Mouse (Mus musculus) spleen, postnatal 36 days (tissue): ENCODE data around the gene Gm20388.

Experiments used
- DNase-seq, 2 experiments: peaks; one replicate each; pipeline ENCODE4 v3.0.0; 2022; ENCODE audit warnings: low spot score in 2 of 2, mixed read lengths in 1 of 2

The Gm20388 gene

GRCm38 (mm10) chr8:121697735-121698614 lies 1787.3 kb downstream of the Gm20388 start:
- no peak for DNase-seq

DNA sequence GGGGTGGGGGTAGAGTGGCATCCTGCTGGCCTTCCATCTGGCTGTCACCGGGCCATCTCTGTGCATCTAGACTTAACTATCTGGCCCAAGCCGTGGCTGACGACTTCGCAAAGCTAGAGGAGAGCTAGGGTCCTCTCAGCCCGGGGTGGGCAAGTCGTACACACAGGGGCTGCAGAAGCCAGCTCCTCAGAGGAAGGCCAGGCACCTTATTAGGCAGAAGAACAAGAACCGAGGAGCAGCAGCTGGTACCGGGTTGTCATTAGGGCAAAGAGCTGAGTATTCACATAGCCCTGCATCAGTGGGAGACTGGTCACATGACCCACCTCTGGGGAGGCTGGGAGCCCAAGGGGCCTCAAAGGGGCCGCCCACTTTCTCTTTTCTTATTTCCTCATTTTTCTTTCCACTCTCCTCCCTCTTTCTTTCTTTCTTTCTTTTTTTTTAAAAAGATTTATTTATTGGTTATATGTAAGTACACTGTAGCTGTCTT lies 1788.0 kb downstream of the Gm20388 start:
- peak; percentile 26 to 34 for DNase-seq

DNA sequence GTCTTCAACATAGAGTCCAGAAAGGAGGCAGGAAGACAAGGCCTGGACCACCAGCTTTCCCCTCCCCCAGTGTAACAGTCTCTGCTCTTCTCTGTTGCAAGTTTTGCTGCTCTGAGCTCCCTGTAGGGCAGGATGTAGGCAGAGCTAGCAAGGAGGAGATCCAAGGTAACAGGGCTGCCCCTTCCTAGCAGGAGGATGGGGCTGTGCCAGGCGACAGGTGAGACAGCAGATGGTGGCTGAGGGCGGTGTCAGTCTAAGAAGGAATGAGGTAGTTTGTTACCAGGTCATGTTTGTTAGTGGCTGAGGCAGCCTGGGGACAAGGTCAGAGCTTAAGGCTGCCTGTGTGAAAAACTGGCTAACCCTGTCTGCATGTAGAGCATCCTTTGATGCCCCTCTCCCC lies 1789.3 kb downstream of the Gm20388 start:
- DNase-seq: no peak

DNA sequence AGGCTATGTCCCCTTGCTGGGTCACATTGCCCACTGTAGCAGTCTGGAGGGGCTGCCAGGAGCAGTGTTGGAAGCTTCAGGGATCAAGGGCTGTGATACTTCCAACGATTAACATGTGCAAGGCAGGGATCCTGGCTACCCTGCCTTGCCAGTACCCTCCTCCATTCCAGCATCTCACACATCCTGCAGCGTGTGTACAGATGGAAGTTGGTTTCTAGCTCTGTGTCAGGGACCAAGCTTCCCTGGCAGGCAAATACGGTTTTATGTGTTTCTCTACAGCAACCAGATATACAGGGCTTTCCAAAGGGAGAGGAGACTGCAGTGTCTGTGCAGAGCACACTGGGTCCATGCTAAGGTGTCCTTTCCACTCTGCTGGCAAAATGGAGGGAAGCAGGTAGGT lies 1794.5 kb downstream of the Gm20388 start:
- DNase-seq: no peak

- DNase-seq: no peak
Observed at GRCm38 (mm10) chr8:121706956-121707355, 1796.3 kb downstream of the Gm20388 start.

DNA sequence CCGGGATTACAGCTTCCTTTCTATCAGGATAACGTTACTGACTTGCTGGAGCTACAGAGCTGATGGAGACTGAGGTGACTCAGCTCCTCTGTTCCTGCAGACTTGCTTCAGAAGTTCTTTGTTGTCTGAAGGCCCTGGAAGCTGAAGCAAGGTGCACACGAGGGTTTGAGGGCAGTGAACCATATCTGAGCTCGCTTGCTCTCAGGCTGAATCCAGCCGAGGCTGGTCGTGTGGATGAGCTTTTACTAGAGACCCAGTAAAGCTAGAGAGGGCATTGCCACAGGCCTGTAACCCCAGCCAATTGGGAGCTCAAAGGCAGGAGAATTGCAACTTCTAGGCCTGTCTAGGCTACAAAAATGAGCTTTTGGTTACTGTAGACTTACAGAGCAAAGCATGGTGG lies 1797.8 kb downstream of the Gm20388 start:
- no peak for DNase-seq

- DNase-seq: no peak
Observed at GRCm38 (mm10) chr8:121717502-121717901, 1806.9 kb downstream of the Gm20388 start.

- peak; percentile 23 to 31 for DNase-seq
Observed at GRCm38 (mm10) chr8:121717982-121718425, 1807.4 kb downstream of the Gm20388 start.

DNA sequence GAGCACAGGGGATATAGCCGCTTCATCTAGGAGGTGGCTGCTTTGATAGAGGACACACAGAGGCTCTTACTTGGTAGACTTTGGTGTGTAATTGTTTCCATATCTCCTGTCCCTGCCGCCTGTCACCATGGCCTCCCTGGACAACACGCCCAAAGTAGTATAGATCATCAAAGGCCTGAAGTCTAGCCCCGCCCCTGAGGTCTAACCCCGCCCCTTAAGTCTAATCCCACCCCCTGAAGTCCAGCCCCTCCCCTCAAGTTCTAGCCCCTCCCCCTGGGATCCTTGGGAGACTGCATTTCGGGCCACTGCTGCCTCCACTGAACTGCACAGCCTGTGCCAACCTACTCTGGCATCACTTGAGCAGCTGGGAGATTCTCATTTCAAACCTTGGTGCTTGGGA lies 1808.3 kb downstream of the Gm20388 start:
- DNase-seq: no peak

GRCm38 (mm10) chr8:121721072-121721471 lies 1810.4 kb downstream of the Gm20388 start:
- DNase-seq: no peak

GRCm38 (mm10) chr8:121723846-121724245 lies 1813.2 kb downstream of the Gm20388 start:
- DNase-seq: no peak

DNA sequence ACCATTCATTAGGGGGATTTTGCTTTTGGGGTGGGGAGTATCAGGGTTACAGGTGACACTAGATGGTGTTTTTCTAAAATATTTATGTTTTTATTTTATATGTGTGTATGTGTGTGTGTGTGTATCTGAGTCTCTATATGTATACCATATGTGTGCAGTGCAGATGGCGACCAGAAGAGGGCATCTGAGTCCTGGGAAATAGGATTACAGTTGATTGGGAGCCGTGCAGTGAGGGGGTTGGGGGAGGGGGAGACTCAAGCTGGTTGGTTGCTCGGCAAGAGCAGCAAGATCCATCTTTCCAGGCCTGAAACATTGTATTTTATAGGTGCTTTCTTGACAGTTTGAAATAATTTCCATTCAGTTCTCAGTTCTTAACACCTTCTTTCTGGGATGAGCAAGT lies 1816.5 kb downstream of the Gm20388 start:
- DNase-seq: no peak

DNA sequence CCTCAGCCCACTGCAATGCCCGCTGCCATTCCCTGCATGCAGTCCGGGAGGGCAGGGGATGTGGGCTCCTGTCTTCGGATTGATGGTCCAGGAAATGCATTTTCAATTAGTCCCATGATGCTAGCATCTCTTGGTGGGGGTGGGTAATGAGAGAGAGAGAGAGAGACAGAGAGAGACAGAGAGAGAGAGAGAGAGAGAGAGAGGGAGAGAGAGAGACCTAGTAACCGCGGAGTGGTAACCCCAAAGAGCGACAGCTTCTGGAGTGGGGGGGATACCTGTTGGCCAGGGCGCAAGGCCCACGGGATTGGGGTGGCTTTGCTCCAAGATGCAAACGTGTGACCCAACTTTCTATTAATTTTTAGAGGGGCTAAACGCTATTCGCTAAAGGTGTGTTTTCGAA lies 1818.7 kb downstream of the Gm20388 start, which contains the start of gene Jph3:
Gene Jph3 (plus strand): TSS at position 301 of the 400 bp plus-strand sequence.
- no peak for DNase-seq

DNA sequence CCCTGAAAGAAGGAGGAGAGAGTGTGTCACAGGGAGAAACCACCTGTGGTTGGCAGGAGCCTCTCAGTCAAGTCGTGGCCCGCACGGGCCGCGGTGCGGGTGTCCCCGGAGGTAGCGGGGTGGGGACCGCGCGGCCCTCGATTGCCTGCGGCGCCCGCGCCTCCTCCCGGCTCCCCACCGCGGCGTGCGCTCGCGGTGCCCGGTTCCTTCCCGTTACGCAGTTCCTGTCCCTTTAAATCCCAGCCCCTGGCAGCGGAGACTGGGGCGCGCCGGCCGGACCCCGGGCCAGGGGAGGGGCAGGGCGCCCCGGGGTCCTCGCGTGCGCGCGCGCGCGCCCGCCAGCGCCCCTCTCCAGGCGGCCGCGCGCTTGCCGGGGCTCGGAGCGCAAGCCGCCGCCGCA lies 1819.1 kb downstream of the Gm20388 start:
- DNase-seq: no peak

DNA sequence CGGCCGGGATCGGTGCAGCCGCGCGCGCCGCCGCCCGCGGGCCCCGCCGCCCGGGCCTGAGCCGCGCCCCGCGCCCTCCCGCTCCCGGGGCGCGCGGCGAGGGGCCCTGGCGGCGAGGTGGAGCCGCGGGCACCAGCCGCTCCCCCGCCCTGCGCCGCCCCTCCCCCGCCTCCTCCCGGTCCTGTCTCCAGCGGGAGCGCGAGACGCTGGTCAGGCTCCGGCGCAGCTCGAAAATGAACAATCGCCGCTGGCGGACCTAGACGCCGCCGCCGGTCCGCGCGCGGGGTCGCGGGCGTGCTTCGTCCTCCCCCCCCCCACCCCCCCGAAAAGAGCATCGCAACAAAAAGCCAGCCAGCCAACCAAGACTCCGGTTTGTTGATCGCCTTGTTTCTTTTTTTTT lies 1819.5 kb downstream of the Gm20388 start:
- no peak for DNase-seq

- no peak for DNase-seq
Observed at GRCm38 (mm10) chr8:121730646-121731045, 1820.0 kb downstream of the Gm20388 start.

DNA sequence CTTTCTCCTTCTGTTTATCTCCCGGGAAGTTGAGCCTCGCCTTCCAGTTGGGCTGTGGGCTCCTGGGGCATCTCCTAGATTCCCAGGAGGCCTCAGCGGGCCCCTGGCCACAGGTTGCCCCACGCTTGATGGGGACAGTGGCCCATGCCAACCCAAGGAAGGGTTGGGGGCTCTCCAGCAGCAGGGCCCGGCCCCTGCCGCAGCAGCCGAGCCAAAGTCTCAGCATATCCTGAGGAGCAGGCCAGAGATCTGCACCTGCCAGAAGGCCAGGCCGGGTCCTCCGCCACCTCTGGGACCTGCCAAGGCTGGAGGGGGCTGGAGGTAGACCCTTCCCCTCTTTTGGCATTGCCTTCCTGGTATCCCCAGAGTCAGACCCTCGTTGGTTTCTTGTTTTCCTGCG lies 1820.4 kb downstream of the Gm20388 start:
- DNase-seq: no peak

- DNase-seq: no peak
Observed at GRCm38 (mm10) chr8:121731471-121732333, 1821.1 kb downstream of the Gm20388 start.

DNA sequence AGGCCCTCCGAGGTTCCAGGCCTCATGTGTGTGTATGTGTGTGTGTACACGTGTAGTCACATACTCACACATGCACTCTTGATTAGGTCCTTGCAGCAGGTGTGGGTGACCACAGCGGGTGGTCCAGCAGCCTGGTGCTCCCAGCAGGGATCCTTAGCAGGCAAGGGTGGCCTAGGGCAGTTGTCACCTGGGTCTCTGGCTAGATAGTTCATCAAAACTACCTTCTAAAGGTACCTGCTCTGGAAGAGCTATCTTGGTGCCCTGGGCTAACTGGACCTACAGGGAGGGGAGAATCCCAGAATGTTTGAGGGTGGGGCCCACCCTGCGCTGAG lies 1821.7 kb downstream of the Gm20388 start:
- DNase-seq: no peak

DNA sequence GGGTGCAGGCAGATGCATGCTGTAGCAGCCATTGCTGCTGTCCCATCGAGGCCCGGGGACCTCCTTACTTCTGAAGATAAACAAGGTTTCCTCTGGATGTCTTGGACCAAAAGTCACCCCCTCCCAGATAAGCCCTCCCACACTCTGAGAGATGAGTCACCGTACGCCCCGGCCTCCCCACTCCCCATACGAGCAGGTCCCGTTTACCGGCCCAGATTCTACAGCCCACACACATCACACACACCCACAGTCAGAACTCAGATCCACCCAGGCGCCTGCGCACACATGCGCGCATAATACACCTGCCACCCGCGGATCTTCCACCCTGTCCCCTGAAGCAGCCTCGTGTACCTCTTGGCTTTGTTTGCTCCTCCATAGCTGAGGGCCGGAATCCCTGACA lies 1823.6 kb downstream of the Gm20388 start:
- no peak for DNase-seq

- no peak for DNase-seq
Observed at GRCm38 (mm10) chr8:121736236-121736635, 1825.6 kb downstream of the Gm20388 start.

DNA sequence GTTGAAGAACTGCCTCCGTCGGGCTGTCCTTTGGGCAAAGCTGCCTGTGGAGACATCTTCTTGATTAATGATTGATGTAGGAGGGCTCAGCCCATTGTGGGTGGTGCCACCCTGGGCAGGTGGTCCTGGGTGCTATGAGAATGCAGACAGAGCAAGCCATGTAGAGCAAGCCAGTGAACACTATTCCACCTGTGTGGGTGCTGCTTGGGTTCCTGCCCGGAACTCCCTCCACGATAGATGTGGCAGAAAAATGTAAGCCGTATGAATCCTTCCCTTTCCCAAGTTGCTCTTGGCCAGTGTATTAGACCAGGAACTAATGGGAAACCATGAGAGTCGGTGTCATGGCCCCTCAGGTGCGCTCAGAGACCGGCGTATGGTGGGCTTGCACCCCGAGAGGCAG lies 1830.1 kb downstream of the Gm20388 start:
- DNase-seq: no peak

DNA sequence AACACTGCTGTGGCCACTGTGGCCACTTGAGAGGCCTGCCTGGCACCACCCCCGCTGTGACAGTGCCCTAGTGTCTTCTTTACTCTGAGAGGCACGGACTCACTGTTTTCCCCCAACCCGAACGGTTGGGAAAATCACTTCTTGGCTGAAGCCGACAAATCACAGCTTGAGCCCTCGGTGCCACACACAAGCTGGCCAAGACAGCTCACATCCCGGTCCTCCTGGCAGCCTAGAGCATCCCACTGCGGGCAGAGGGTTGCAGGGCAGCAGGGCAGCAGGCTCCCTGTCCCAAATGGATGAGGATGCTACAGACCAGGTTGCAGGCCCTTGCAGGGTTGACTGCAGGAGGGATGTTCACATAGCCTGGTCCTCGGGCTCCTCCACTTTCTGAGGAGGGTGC lies 1838.9 kb downstream of the Gm20388 start:
- no peak for DNase-seq
